Mouse (Mus musculus) heart, adult 9 months (tissue): Measurements from ENCODE around the gene Grin2b.

ENCODE experiments used
- DNase-seq, 2 experiments: peaks; one replicate each; pipeline ENCODE4 v3.0.0; 2022; ENCODE audit warnings: low spot score in 2 of 2

Grin2b gene

GRCm38 (mm10) chr6:136173191-136173896 is at the start of gene Grin2b:
Gene Grin2b (minus strand): TSS chr6:136173511.
- no peak for DNase-seq

- DNase-seq, result no peak
These were observed 48.6 kb upstream of the Grin2b start for GRCm38 (mm10) chr6:136221894-136222293.

GRCm38 (mm10) chr6:136210442-136210841 is 37.1 kb upstream of the Grin2b start:
- no peak for DNase-seq

- no peak for DNase-seq
These were observed 26.5 kb upstream of the Grin2b start for GRCm38 (mm10) chr6:136199814-136200213.

- DNase-seq, result no peak
These were observed 21.3 kb upstream of the Grin2b start for GRCm38 (mm10) chr6:136194616-136195015.

GRCm38 (mm10) chr6:136178066-136178465 is 4.8 kb upstream of the Grin2b start:
- no peak for DNase-seq

- DNase-seq, result no peak
These were observed 515 bp downstream of the Grin2b start for GRCm38 (mm10) chr6:136172801-136173190.

GRCm38 (mm10) chr6:136172172-136172651 is 1.1 kb downstream of the Grin2b start:
- DNase-seq, result no peak

- DNase-seq, result no peak
These were observed 2.0 kb downstream of the Grin2b start for GRCm38 (mm10) chr6:136171343-136171742.

GRCm38 (mm10) chr6:136170381-136170780 is 2.9 kb downstream of the Grin2b start:
- DNase-seq, result no peak

- DNase-seq, result no peak
These were observed 6.0 kb downstream of the Grin2b start for GRCm38 (mm10) chr6:136167361-136167760.

GRCm38 (mm10) chr6:136165443-136166077 is 7.8 kb downstream of the Grin2b start:
- DNase-seq, result peak; percentile 4 to 6

- no peak for DNase-seq
These were observed 11.2 kb downstream of the Grin2b start for GRCm38 (mm10) chr6:136162090-136162489.

GRCm38 (mm10) chr6:136153444-136153843 is 19.9 kb downstream of the Grin2b start:
- no peak for DNase-seq

- DNase-seq, result no peak
These were observed 23.2 kb downstream of the Grin2b start for GRCm38 (mm10) chr6:136150064-136150463.

- DNase-seq, result no peak
These were observed 33.3 kb downstream of the Grin2b start for GRCm38 (mm10) chr6:136139967-136140366.

GRCm38 (mm10) chr6:136130456-136130855 is 42.9 kb downstream of the Grin2b start:
- no peak for DNase-seq

- no peak for DNase-seq
These were observed 50.7 kb downstream of the Grin2b start for GRCm38 (mm10) chr6:136122593-136122992.

- no peak for DNase-seq
These were observed 55.9 kb downstream of the Grin2b start for GRCm38 (mm10) chr6:136117390-136117789.

- DNase-seq, result no peak
These were observed 59.5 kb downstream of the Grin2b start for GRCm38 (mm10) chr6:136113639-136114410.

- no peak for DNase-seq
These were observed 64.1 kb downstream of the Grin2b start for GRCm38 (mm10) chr6:136109172-136109571.

- DNase-seq, result no peak
These were observed 64.8 kb downstream of the Grin2b start for GRCm38 (mm10) chr6:136108466-136108865.
